Mouse (Mus musculus): ENCODE data around the gene Rab9. TPM values are rescaled to one million over a fixed set of nuclear protein-coding genes. Genes with fewer than 3 reads are reported as not detected.

The Rab9 gene
- total RNA-seq, 2 experiments from 2014 or later = 37.8 to 38.7 TPM

- no peak for DNase-seq
These were observed 35.1 kb downstream of the Rab9 start for GRCm38 (mm10) chrX:166444552-166444951.

GRCm38 (mm10) chrX:166440616-166441063 lies 39.0 kb downstream of the Rab9 start, which contains the start of gene Ofd1:
Gene Ofd1, minus strand, starts transcription at chrX:166440704.
- peak; percentile 82 to 87 for DNase-seq

GRCm38 (mm10) chrX:166440036-166440615 lies 39.5 kb downstream of the Rab9 start, which contains the start of gene Trappc2:
Gene Trappc2, plus strand, starts transcription at chrX:166440574.
- peak in 1 of 2 experiments; percentile 7 for DNase-seq

- no peak for DNase-seq
These were observed 44.9 kb downstream of the Rab9 start for GRCm38 (mm10) chrX:166434812-166435211.

GRCm38 (mm10) chrX:166416196-166416595 lies 63.5 kb downstream of the Rab9 start:
- DNase-seq = no peak

GRCm38 (mm10) chrX:166407865-166408264 lies 71.8 kb downstream of the Rab9 start:
- no peak for DNase-seq

Other genes with a start within 250 kb of the Rab9 start
- 100 to 1,000 TPM; 698 to 732 TPM for gene Gpm6b, start 241.0 kb downstream of the Rab9 start, total RNA-seq (2021)
- gene Trappc2, start 39.3 kb downstream of the Rab9 start, total RNA-seq (2021) = 10 to 100 TPM; 57.7 to 59.9 TPM
- 1 to 10 TPM; 4.6 to 4.8 TPM for gene Ofd1, start 39.2 kb downstream of the Rab9 start, total RNA-seq (2021)
- gene Tceanc, start 38.7 kb upstream of the Rab9 start, total RNA-seq (2021) = 1 to 10 TPM; 1.3 to 1.8 TPM
- 1 to 10 TPM; 4.9 TPM for gene Egfl6, start 105.9 kb upstream of the Rab9 start, total RNA-seq (2021)

All from layer of hippocampus, postnatal 36 days (tissue).